Mouse (Mus musculus) liver, adult (tissue): ENCODE measurements around the gene Gpr34.

Source experiments
- GATA4 ChIP-seq: IDR thresholded peaks from 2 replicates; pipeline ENCODE4 v1.6.1; 2014; ENCODE audit warnings: mild to moderate bottlenecking, low read length; ENCODE audit not compliant: insufficient replicate concordance

The Gpr34 gene

GRCm38 (mm10) chrX:13631599-13632283, at the start of gene Gpr34:
Gpr34 (plus strand) TSS chrX:13632089.
- TF ChIP-seq GATA4, result no peak

DNA sequence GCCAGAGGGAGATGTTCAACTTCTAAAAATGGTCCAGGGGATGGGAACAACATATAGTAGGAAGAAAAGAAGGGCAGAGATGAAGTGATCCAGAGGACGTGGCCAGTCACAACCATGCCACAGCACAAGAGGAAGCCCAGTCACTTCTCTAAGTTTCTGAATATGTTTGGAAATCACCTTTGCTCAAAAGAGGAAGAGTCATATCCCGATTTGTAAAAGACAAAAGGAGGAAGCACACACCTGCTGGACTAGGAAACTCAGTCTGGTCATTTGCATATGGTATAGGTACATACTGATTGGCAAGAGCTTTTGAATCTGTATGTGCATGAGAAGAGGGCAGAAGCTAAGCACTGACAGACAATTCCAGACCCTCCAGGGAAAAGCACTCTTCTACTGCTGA, 32.5 kb upstream of the Gpr34 start:
- TF ChIP-seq GATA4, result no peak

- no peak for TF ChIP-seq GATA4
These were observed 31.9 kb upstream of the Gpr34 start for GRCm38 (mm10) chrX:13599966-13600365.

DNA sequence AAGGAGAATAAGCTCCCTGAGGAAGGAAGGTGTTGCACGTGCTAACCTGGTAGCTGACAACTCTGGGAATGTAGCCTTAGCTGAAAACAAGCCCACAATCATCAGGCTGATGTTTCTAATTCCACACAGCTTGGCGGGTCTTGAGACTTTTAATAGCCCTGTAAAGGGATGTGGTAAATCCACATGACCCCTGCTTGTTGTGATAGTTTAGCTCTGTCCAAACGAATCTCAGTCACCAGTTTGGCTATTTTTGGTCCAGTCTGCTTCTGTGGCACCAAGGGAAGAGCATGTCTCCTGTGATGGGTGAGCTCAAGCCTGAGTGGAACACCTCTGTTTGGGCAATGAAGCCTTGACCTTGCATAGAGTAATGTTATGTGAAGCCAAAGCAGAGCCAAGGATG, 25.1 kb upstream of the Gpr34 start:
- TF ChIP-seq GATA4, result no peak

- no peak for TF ChIP-seq GATA4
These were observed 24.1 kb upstream of the Gpr34 start for GRCm38 (mm10) chrX:13607752-13608151.

DNA sequence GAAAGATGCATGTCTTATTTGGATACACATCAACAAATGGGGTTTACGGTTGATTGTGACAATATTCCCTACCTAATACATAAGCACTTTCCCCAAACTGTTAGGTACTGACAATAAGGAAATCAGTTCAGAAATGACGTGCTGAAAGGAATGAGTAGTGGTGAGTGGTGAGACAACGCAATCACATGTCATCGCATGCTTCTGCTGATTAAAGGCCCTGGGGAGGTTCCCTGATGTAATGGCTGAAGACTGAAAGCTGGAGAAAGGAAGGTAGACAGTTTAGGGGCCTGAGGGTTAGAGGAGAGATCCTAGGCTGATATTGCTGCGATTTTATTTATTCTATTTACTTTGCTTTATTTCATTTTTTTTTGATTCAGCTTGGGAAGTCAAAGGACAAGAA, 20.8 kb upstream of the Gpr34 start:
- no peak for TF ChIP-seq GATA4

DNA sequence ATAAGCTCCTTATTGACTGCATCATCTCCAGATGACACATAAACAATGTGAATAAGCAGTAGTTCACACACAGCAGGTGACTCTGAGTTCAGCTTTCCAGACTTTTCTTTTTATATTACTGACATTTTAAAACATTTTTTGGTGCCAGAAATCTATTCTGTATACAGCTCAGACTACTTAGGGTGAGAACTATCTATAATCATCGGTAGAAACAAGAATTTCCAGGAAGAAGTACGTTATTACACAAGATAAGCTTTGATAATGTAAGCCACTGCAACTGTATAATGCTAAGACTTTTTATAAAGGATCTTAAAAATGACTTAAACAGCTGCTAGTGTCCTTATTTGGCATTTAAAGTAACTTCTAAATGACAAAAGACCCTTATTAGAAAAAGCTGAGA, 19.8 kb upstream of the Gpr34 start:
- no peak for TF ChIP-seq GATA4

DNA sequence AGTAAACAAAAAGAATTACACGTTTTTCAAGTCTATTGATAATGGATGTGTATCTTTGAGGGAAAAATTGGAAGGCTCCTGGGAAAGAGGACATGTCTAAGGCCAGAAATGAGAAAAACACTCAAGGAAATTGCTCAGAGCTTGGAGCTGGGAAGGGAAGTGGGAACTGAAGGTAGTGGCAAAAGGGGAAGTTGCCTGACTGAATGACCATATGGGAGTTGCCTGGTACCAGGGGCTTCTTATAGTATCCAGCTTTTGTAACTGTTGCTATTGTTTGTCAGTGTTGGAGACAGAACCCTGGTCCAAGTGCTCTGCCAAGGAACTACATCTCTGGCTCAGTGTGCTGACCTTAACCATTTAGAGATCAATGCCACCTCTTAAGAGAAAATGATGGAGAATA, 15.2 kb upstream of the Gpr34 start:
- TF ChIP-seq GATA4, result no peak

GRCm38 (mm10) chrX:13617294-13617693, 14.6 kb upstream of the Gpr34 start:
- TF ChIP-seq GATA4, result no peak

DNA sequence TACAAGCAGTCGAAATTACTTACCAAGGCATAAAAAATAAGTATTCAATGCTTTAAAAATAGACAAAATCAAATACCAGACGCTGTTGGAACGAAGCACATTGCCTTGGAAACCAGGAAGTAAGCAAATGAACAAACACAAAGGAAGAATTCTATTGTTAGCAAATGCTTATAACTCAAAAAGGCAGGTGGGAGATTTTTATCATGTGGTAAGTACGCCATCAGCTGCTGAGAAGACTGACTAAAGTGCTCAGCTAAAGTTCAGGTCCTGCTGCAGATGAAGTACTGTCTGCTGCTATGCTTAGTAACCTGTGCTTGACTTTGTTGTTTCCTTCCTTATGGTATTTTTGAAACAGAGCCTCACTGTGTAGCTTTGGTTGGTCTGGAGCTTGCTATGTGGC, 13.4 kb upstream of the Gpr34 start:
- no peak for TF ChIP-seq GATA4

DNA sequence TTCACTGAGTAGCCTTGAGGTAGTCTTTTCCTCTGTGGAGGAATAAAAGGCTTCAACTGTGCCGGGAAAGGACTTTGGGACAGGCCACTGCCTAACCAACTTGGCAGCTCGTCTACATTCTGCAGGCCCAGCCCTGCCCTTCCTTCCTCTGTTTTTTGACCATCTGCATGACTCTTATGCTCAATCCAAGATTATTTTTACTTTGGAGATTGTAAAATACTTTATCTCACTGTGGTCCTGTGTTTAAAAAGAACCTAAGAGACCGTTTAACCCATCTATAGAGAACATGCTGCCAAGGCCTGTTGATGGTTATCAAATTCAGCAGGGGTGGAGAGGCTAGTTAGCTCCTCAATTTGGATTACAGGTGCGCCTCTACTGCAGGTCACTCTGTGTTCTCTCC, 10.4 kb upstream of the Gpr34 start:
- TF ChIP-seq GATA4, result no peak

DNA sequence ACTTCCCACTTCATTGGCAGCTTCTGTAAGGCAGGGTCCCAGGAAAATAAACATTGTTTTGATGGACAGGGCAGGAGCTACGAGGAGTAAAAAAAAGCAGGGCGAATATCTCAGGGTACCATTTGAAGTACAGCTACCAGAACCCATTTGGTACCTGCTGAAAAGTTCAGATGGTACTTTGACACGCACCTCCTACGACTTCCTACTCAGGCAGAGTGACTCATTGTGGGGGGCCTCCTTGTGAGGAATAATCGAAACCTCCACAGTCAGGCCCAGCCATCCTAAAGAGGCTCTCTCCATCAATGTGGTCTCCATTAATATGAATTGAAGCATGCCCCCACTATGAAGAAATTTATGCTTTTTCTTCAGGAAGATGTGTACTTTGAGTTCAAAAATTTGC, 9.2 kb upstream of the Gpr34 start:
- TF ChIP-seq GATA4, result no peak

- no peak for TF ChIP-seq GATA4
These were observed 4.5 kb downstream of the Gpr34 start for GRCm38 (mm10) chrX:13636398-13636797.

- TF ChIP-seq GATA4, result no peak
These were observed 7.0 kb downstream of the Gpr34 start for GRCm38 (mm10) chrX:13638894-13639293.

DNA sequence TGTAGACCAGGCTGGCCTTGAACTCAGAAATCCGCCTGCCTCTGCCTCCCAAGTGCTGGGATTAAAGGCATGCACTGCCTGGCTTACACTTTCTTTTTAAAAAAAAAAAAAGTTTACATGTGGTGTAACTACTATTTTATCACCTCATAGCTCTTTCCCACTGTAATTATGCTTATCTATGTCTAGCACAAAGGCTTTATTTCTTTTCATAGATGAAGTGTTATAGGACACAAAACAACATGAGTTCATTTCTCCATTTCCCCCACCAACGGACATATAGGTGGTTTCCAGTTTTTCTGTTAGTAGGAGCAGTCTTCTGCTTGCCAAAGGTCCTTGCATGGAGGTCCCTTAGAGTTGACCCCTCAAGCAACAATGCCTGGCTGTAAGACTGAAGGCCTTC, 20.0 kb downstream of the Gpr34 start:
- no peak for TF ChIP-seq GATA4

GRCm38 (mm10) chrX:13652291-13652690, 20.4 kb downstream of the Gpr34 start:
- TF ChIP-seq GATA4, result no peak

- no peak for TF ChIP-seq GATA4
These were observed 23.1 kb downstream of the Gpr34 start for GRCm38 (mm10) chrX:13655005-13655421.

- no peak for TF ChIP-seq GATA4
These were observed 24.0 kb downstream of the Gpr34 start for GRCm38 (mm10) chrX:13655906-13656305.

DNA sequence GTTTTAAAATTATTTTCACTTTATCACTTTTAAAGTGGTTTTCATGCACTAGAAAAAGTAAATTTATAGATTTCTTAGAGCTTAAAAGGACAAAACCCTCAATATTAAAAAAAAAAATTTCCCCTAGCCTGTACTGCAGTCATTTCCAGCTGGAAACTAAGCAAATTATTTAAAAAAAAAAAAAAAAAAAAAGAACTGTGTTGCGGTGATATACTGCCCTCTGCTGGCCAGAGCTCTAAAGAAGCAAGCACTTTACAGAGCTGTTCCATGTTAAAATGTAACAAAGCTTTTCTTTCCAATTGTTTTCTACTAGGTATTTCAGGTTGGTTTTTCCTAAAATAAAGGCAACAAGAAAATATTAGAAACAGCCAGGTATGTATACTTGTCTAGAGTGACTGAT, 24.8 kb downstream of the Gpr34 start:
- no peak for TF ChIP-seq GATA4
